Mouse (Mus musculus) embryonic facial prominence, embryonic 11.5 days (tissue): ENCODE results near the gene Ifi205. TPM values are rescaled to one million over a fixed set of nuclear protein-coding genes. Genes with fewer than 3 reads are reported as not detected.
"Not testable (repeated sequence)": the region's sequence is repeated elsewhere in the genome, so short reads cannot be mapped to it uniquely, and the experiment has no call there.

Experiments
- ATAC-seq: fragments of 200-750 bp; cut with Nextera tagmentation; replicated peaks from 2 replicates; pipeline ENCODE4 v1.8.0; 2017; ENCODE audit warnings: low read depth; ENCODE audit not compliant: insufficient number of reproducible peaks, low FRiP score, low TSS enrichment
- DNase-seq: peaks from one replicate; pipeline ENCODE4 v3.0.0-alpha.2; 2015; ENCODE audit warnings: low spot score
- H3K27ac ChIP-seq: fragments of 300-500 bp; sonication (generic); replicated peaks from 2 replicates; pipeline ENCODE4 v1.5.1; 2014; ENCODE audit warnings: mild to moderate bottlenecking, low read depth, low read length, control low read depth
- H3K27me3 ChIP-seq: fragments of 300-500 bp; sonication (generic); 2 replicates; pipeline ENCODE4 v1.6.1; 2014; ENCODE audit warnings: mild to moderate bottlenecking, low read length, moderate library complexity, mixed read lengths; ENCODE audit not compliant: control insufficient read depth, insufficient read depth
- H3K36me3 ChIP-seq: fragments of 300-500 bp; sonication (generic); replicated peaks from 2 replicates; pipeline ENCODE4 v1.6.1; 2014; ENCODE audit warnings: low read depth, mild to moderate bottlenecking, low read length, moderate library complexity, mixed read lengths; ENCODE audit not compliant: control insufficient read depth, insufficient read depth
- H3K4me1 ChIP-seq: fragments of 300-500 bp; sonication (generic); 2 replicates; pipeline ENCODE4 v1.6.1; 2014; ENCODE audit warnings: low read length, mixed read lengths; ENCODE audit not compliant: control insufficient read depth, insufficient read depth
- H3K4me2 ChIP-seq: fragments of 300-500 bp; sonication (generic); 2 replicates; pipeline ENCODE4 v1.6.1; 2014; ENCODE audit warnings: low read depth, mild to moderate bottlenecking, control low read depth, low read length, moderate library complexity
- H3K4me3 ChIP-seq: fragments of 300-500 bp; sonication (generic); 2 replicates; pipeline ENCODE4 v1.5.1; 2014; ENCODE audit warnings: low read depth, low read length, control low read depth
- H3K9ac ChIP-seq: fragments of 300-500 bp; sonication (generic); replicated peaks from 2 replicates; pipeline ENCODE4 v1.6.1; 2014; ENCODE audit warnings: mild to moderate bottlenecking, control low read depth, low read length
- H3K9me3 ChIP-seq: fragments of 300-500 bp; sonication (generic); replicated peaks from 2 replicates; pipeline ENCODE4 v1.6.1; 2016; ENCODE audit warnings: mild to moderate bottlenecking, low read length, inconsistent platforms, mixed read lengths; ENCODE audit not compliant: control insufficient read depth
- WGBS: fragments of 180-500 bp; shearing (Covaris S2); extraction: QIAGEN DNeasy Blood & Tissue Kit; methylation state at CpG from one replicate; pipeline ENCODE4 v1.1.7; 2014; 5-methylcytosine and 5-hydroxymethylcytosine counted together
- polyA plus RNA-seq: library from polyadenylated mRNA; unstranded; fragments of >200 nt; fragmentation: Nextera tagmentation; extraction: Ambion mirVana; gene quantifications from 2 replicates; pipeline ENCODE4 v1.2.1, GENCODE M21; 2014

The Ifi205 gene
- polyA plus RNA-seq, 1 experiment from 2014 or later: not detected

DNA sequence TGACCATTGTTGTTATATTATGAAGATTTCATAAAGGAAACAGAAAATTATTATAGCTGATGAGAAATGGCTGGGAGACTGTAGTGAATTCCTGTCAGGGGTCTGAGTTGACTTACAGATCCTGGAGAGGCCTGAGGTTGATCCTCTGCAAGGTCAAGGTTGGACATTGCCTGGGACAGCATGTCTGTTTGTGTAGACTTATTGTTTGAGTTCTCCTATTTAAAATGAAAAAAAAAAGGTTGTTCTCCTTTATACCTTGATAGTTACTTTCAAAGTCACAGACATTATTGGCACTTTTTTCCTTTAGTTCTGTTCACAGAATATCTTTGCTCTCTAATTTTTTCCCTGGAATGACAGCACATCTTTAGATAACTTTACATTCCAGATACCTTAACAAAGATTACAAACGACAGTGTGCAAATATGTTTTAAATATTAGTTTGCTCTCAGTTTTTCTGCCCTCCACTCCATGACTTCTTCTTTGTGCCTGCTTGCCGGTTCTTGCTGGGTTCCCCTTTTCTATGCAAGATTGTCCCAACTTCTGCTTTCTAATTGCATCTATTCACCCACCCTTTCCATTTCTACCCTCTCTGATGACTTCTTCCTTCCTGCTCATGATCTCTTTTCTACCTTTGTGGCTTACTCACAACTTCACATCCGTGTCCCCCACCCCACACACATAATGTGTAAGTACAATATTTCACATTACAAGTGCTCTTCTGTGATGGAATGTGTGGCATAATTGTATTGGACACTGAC lies 27.1 kb downstream of the Ifi205 start:
- not testable (repeated sequence) for H3K9me3 ChIP-seq, ATAC-seq, H3K9ac ChIP-seq, H3K27ac ChIP-seq, DNase-seq, H3K4me1 ChIP-seq, H3K27me3 ChIP-seq, H3K4me2 ChIP-seq, H3K36me3 ChIP-seq, H3K4me3 ChIP-seq
- WGBS: 78% methylated on average over 1 of the region's 3 CpGs

- no peak for DNase-seq
These were observed 36.6 kb downstream of the Ifi205 start for GRCm38 (mm10) chr1:173995003-173995402.

GRCm38 (mm10) chr1:173982694-173983305 lies 48.8 kb downstream of the Ifi205 start, which contains the start of gene Ifi202b:
Ifi202b (minus strand) TSS chr1:173982744.
- H3K9ac ChIP-seq, H3K4me3 ChIP-seq, H3K36me3 ChIP-seq, H3K27ac ChIP-seq, H3K4me1 ChIP-seq, H3K9me3 ChIP-seq, DNase-seq, H3K4me2 ChIP-seq, ATAC-seq, H3K27me3 ChIP-seq: not testable (repeated sequence)
- WGBS: 84% methylated on average over 6 of the region's 6 CpGs

More at GRCm38 (mm10) chr1:173995003-173995402, 36.6 kb downstream of the Ifi205 start:
- H3K4me1 ChIP-seq: no peaks in the 10 kb centered on the region
- H3K36me3 ChIP-seq: no peaks in the 10 kb centered on the region
- no peak overlapping the region for H3K9ac ChIP-seq
- H3K27me3 ChIP-seq: no peaks in the 10 kb centered on the region
- H3K4me2 ChIP-seq: no peak overlapping the region
- H3K4me3 ChIP-seq: no peak overlapping the region
- no peaks in the 10 kb centered on the region for H3K9me3 ChIP-seq
- no peak overlapping the region for H3K27ac ChIP-seq
- 84% methylated on average over 4 of the region's 4 CpGs for WGBS
- no peak for ATAC-seq

- not testable (repeated sequence) for DNase-seq, H3K4me2 ChIP-seq, H3K27ac ChIP-seq, H3K9me3 ChIP-seq, H3K27me3 ChIP-seq, H3K36me3 ChIP-seq, H3K4me1 ChIP-seq, H3K4me3 ChIP-seq, H3K9ac ChIP-seq
- ATAC-seq: 0 out of 2 replicates have a peak, but pooled peaks have one; percentile 14
- WGBS: 61% methylated on average over 3 of the region's 3 CpGs
These were observed 50.6 kb downstream of the Ifi205 start for GRCm38 (mm10) chr1:173981038-173981437.

- no peak overlapping the region for H3K4me2 ChIP-seq
- no peaks in the 10 kb centered on the region for H3K36me3 ChIP-seq
- H3K9ac ChIP-seq: no peak overlapping the region
- DNase-seq (no peak), ATAC-seq (no peak)
- H3K27me3 ChIP-seq: no peaks in the 10 kb centered on the region
- no peak overlapping the region for H3K27ac ChIP-seq
- no peak overlapping the region for H3K4me3 ChIP-seq
- H3K9me3 ChIP-seq: no peaks in the 10 kb centered on the region
- no peaks in the 10 kb centered on the region for H3K4me1 ChIP-seq
These were observed 54.0 kb downstream of the Ifi205 start for GRCm38 (mm10) chr1:173977622-173978021.

DNA sequence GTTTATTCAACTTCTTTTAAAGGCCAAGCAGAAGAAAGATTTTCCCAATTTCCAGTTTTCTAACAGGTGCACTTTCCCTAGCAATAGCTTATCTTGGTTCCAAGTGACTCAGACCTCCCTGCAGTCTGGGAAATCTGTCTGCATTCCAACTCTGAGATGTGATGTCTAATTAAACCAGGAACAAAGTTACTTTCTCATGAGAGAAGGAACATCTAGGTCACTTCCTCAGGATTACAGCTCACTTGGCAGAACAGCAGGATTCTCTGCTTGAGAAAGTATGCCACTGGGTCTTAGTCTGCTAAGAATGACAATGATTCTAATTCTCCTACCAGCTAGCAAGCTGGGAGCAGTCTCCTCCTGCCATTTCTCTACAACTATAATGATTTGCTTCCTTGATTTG lies 58.5 kb downstream of the Ifi205 start:
- Histone ChIP-seq H3K9me3 (no peaks in the 10 kb centered on the region), H3K36me3 (no peaks in the 10 kb centered on the region), H3K27me3 (no peaks in the 10 kb centered on the region), H3K9ac (no peak overlapping the region), H3K4me3 (no peak overlapping the region), H3K27ac (no peak overlapping the region), H3K4me1 (no peaks in the 10 kb centered on the region), H3K4me2 (no peak overlapping the region)
- ATAC-seq: no peak
- DNase-seq: no peak

Other genes with a start within 250 kb of the Ifi205 start
- gene Ifi211, start 118.8 kb downstream of the Ifi205 start, polyA plus RNA-seq: 0.28 and 0.40 TPM in 2 replicates
- 0.49 and 0.75 TPM in 2 replicates for gene Mndal, start 89.3 kb downstream of the Ifi205 start, polyA plus RNA-seq
- 0.17 and 0.38 TPM in 2 replicates for gene Ifi203, start 89.1 kb downstream of the Ifi205 start, polyA plus RNA-seq
- 0.20 and 0.36 TPM in 2 replicates for gene Ifi202b, start 49.1 kb downstream of the Ifi205 start, polyA plus RNA-seq
- gene Olfr433, start 8.9 kb upstream of the Ifi205 start, polyA plus RNA-seq: not detected in 2 replicates
- not detected in 2 replicates for gene Olfr432, start 17.4 kb upstream of the Ifi205 start, polyA plus RNA-seq
- gene Olfr430, start 34.8 kb upstream of the Ifi205 start, polyA plus RNA-seq: 0.07 TPM in 1 of 2 replicates, not detected in the other
- not detected in 2 replicates for gene Olfr429, start 52.5 kb upstream of the Ifi205 start, polyA plus RNA-seq
- not detected in 2 replicates for gene Olfr427, start 65.1 kb upstream of the Ifi205 start, polyA plus RNA-seq
- 0.64 and 0.90 TPM in 2 replicates for gene Olfr231, start 89.4 kb upstream of the Ifi205 start, polyA plus RNA-seq
- gene Olfr424, start 99.7 kb upstream of the Ifi205 start, polyA plus RNA-seq: 0.29 TPM in 1 of 2 replicates, not detected in the other
- gene Olfr420, start 123.8 kb upstream of the Ifi205 start, polyA plus RNA-seq: 0.14 and 0.34 TPM in 2 replicates
- 2.0 and 2.4 TPM in 2 replicates for gene Spta1, start 141.0 kb upstream of the Ifi205 start, polyA plus RNA-seq
- gene Olfr419, start 220.3 kb upstream of the Ifi205 start, polyA plus RNA-seq: not detected in 2 replicates